Mouse (Mus musculus) heart, embryonic 12.5 days (tissue): ENCODE measurements around the gene Rora. TPM values are rescaled to one million over a fixed set of nuclear protein-coding genes. Genes with fewer than 3 reads are reported as not detected.

Source experiments
- ATAC-seq: fragments of 200-750 bp; cut with Nextera tagmentation; 2 replicates; pipeline ENCODE4 v1.8.0; 2017; ENCODE audit warnings: moderate TSS enrichment, moderate library complexity; ENCODE audit not compliant: insufficient number of reproducible peaks, low FRiP score
- H3K27ac ChIP-seq: fragments of 300-500 bp; sonication (generic); 2 replicates; pipeline ENCODE4 v1.5.1; 2016; ENCODE audit warnings: mild to moderate bottlenecking, moderate library complexity; ENCODE audit not compliant: poor library complexity, severe bottlenecking
- H3K27me3 ChIP-seq: fragments of 300-500 bp; sonication (generic); replicated peaks from 2 replicates; pipeline ENCODE4 v1.6.1; 2016; ENCODE audit warnings: mild to moderate bottlenecking, moderate library complexity
- H3K36me3 ChIP-seq: fragments of 300-500 bp; sonication (generic); 2 replicates; pipeline ENCODE4 v1.6.1; 2016; ENCODE audit warnings: mild to moderate bottlenecking, moderate library complexity
- H3K4me1 ChIP-seq: fragments of 300-500 bp; sonication (generic); replicated peaks from 2 replicates; pipeline ENCODE4 v1.6.1; 2016; ENCODE audit warnings: mild to moderate bottlenecking
- H3K4me2 ChIP-seq: fragments of 300-500 bp; sonication (generic); 2 replicates; pipeline ENCODE4 v1.6.1; 2016; ENCODE audit warnings: mild to moderate bottlenecking, moderate library complexity
- H3K4me3 ChIP-seq: fragments of 300-500 bp; sonication (generic); 2 replicates; pipeline ENCODE4 v1.5.1; 2016; ENCODE audit warnings: mild to moderate bottlenecking
- H3K9ac ChIP-seq: fragments of 300-500 bp; sonication (generic); 2 replicates; pipeline ENCODE4 v1.6.1; 2016; ENCODE audit warnings: mild to moderate bottlenecking, moderate library complexity
- H3K9me3 ChIP-seq: fragments of 300-500 bp; sonication (generic); replicated peaks from 2 replicates; pipeline ENCODE4 v1.6.1; 2016; ENCODE audit warnings: mild to moderate bottlenecking, moderate library complexity
- WGBS: fragments of 180-500 bp; shearing (Covaris S2); methylation state at CpG from one replicate; pipeline ENCODE4 v1.1.7; 2016; 5-methylcytosine and 5-hydroxymethylcytosine counted together
- polyA plus RNA-seq: library from polyadenylated mRNA; unstranded; fragments of >200 nt; fragmentation: Nextera tagmentation; extraction: Ambion mirVana; gene quantifications from 2 replicates; pipeline ENCODE4 v1.2.1, GENCODE M21; 2016

The Rora gene
- polyA plus RNA-seq, 1 experiment from 2014 or later: 7.6 TPM

DNA sequence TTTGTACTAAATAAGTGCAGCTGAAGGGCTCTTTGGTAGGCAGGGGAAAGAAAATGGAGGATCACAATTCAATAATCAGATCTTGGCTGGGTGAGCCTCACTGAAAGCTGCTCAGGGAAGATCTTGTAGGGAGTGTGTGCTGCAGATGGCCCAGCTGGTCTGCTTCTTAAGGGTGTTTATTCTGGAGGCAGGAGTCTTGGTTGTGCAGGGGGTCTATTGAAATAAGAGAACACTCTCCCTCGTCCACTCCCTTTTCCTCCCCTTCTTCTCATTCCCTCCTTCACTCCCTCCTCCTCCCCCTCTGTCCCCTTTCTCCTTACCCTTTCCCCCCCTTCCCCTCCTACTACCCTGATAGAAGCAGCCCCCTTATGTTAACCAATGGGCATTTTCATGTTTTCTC lies 167.8 kb downstream of the Rora start:
- Histone ChIP-seq H3K27me3 (no peaks in the 10 kb centered on the region), H3K4me1 (peaks cover 5% of the 10 kb centered on the region; the same call in 1 of the 2 replicates), H3K9me3 (no peaks in the 10 kb centered on the region), H3K4me3 (no peak overlapping the region), H3K27ac (no peak overlapping the region), H3K9ac (no peak overlapping the region), H3K4me2 (no peak overlapping the region), H3K36me3 (no peaks in the 10 kb centered on the region)
- ATAC-seq: no peak
- 64% methylated on average over 1 of the region's 1 CpGs for whole genome bisulfite sequencing

GRCm38 (mm10) chr9:68823292-68823691 lies 169.7 kb downstream of the Rora start:
- ATAC-seq: no peak
- H3K9ac ChIP-seq: no peak overlapping the region
- no peaks in the 10 kb centered on the region for H3K27me3 ChIP-seq
- no peak overlapping the region for H3K4me3 ChIP-seq
- no peaks in the 10 kb centered on the region for H3K9me3 ChIP-seq
- H3K4me2 ChIP-seq: no peak overlapping the region
- no peaks in the 10 kb centered on the region for H3K36me3 ChIP-seq
- H3K27ac ChIP-seq: no peak overlapping the region
- peaks cover 10% of the 10 kb centered on the region; the same call in 1 of the 2 replicates for H3K4me1 ChIP-seq
- 87% methylated on average over 5 of the region's 5 CpGs for WGBS

DNA sequence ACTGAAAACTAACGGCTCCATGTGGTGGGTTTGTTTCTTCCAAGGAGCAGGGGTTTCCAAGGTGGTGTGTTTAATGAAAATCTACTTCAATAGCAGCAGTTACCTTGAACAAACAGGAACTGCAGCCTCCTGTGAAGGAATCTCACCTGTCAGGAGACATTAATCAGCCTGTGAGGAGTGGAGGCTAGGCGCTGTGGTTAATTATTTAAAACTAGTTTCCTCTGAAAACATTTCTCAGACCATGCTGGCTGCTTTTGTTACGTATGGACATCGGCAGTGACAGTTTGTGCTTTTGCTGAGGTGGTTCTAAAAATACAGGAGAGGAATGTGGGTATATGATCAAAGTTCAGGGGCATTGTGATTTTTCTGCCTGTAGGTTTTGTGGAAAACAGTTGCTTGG lies 171.5 kb downstream of the Rora start:
- Histone ChIP-seq H3K4me3 (no peak overlapping the region), H3K9me3 (no peaks in the 10 kb centered on the region), H3K4me1 (peaks cover 16% of the 10 kb centered on the region), H3K27me3 (no peaks in the 10 kb centered on the region), H3K9ac (no peak overlapping the region), H3K4me2 (no peak overlapping the region), H3K36me3 (no peaks in the 10 kb centered on the region), H3K27ac (no peak overlapping the region)
- 68% methylated on average over 4 of the region's 4 CpGs for whole genome bisulfite sequencing
- no peak for ATAC-seq

GRCm38 (mm10) chr9:68825841-68826240 lies 172.3 kb downstream of the Rora start:
- Histone ChIP-seq H3K4me1 (peaks cover 11% of the 10 kb centered on the region; the same call in 1 of the 2 replicates), H3K4me3 (no peak overlapping the region), H3K36me3 (no peaks in the 10 kb centered on the region), H3K27ac (no peak overlapping the region), H3K9ac (no peak overlapping the region), H3K27me3 (no peaks in the 10 kb centered on the region), H3K9me3 (no peaks in the 10 kb centered on the region), H3K4me2 (no peak overlapping the region)
- no peak for ATAC-seq
- 78% methylated on average over 3 of the region's 3 CpGs for WGBS

DNA sequence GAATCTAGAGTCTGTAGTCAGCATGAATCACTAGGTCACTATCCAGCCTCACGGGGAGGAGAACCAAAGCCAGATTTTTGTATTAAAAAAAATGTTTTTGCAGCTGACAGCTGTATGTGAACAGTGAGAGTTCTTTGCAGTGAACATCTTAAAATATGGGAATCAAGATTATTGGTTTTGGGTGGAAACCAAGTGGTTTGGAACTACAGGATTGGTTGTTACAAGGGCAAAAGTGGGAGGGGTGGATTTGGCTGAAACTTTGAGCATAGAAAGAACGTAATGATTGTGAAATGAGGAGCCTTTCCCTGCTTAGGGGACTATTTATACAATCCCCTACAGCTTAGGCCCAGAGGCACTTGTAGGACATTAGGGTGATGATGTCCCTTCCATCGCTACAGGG lies 173.9 kb downstream of the Rora start:
- no peak overlapping the region for H3K4me2 ChIP-seq
- no peak overlapping the region for H3K27ac ChIP-seq
- no peak overlapping the region for H3K4me3 ChIP-seq
- H3K36me3 ChIP-seq: no peaks in the 10 kb centered on the region
- ATAC-seq: no peak
- peaks cover 11% of the 10 kb centered on the region; the same call in 1 of the 2 replicates for H3K4me1 ChIP-seq
- H3K9ac ChIP-seq: no peak overlapping the region
- 68% methylated on average over 3 of the region's 3 CpGs for WGBS
- no peaks in the 10 kb centered on the region for H3K27me3 ChIP-seq
- no peaks in the 10 kb centered on the region for H3K9me3 ChIP-seq

- no peaks in the 10 kb centered on the region for H3K9me3 ChIP-seq
- no peak overlapping the region for H3K4me2 ChIP-seq
- H3K4me1 ChIP-seq: peaks cover 11% of the 10 kb centered on the region; the same call in 1 of the 2 replicates
- H3K9ac ChIP-seq: no peak overlapping the region
- no peaks in the 10 kb centered on the region for H3K36me3 ChIP-seq
- H3K27ac ChIP-seq: no peak overlapping the region
- 67% methylated on average over 4 of the region's 4 CpGs for WGBS
- no peak for ATAC-seq
- H3K4me3 ChIP-seq: no peak overlapping the region
- H3K27me3 ChIP-seq: no peaks in the 10 kb centered on the region
These were observed 176.3 kb downstream of the Rora start for GRCm38 (mm10) chr9:68829903-68830302.

- ATAC-seq: no peak
- 82% methylated on average over 6 of the region's 6 CpGs for WGBS
- Histone ChIP-seq H3K36me3 (no peaks in the 10 kb centered on the region), H3K27ac (no peak overlapping the region), H3K27me3 (no peaks in the 10 kb centered on the region), H3K9ac (no peak overlapping the region), H3K4me1 (peaks cover 5% of the 10 kb centered on the region; the same call in 1 of the 2 replicates), H3K4me3 (no peak overlapping the region), H3K4me2 (no peak overlapping the region), H3K9me3 (no peaks in the 10 kb centered on the region)
These were observed 179.7 kb downstream of the Rora start for GRCm38 (mm10) chr9:68833323-68833722.

DNA sequence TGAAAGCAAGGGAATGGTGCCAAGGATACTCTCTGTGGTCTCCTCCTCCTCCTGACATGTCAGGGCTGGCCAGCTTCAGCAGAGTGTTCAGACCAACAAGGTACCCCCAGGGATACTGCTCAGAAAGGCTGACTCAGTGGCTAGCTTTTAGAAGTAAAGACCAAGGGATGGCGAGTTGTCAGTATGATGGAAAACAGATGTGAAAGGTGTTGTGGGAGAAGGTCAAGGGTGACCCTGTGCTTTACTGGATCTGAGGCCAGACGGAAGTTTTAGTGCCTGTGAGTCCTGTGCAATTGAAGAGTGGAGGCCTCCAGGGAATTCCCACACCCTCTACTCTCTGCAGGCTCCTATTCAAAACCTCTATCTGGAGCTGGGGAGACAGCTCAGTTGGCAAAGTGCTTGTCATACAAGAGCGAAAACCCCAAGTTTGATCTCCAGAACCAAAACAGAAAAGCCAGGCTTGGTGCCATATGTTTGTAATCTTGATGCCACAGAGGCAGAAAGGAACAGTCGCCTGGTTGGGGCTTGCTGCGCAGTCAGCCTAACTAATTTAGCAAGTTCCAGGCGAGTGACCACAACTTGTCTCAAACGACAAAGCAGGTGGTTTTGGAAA lies 181.6 kb downstream of the Rora start:
- Histone ChIP-seq H3K9ac (no peak overlapping the region), H3K27ac (no peak overlapping the region), H3K4me1 (no peaks in the 10 kb centered on the region; the same call in 1 of the 2 replicates), H3K9me3 (no peaks in the 10 kb centered on the region), H3K4me3 (no peak overlapping the region), H3K4me2 (no peak overlapping the region), H3K27me3 (no peaks in the 10 kb centered on the region), H3K36me3 (no peaks in the 10 kb centered on the region)
- WGBS: 70% methylated on average over 7 of the region's 7 CpGs
- no peak for ATAC-seq

DNA sequence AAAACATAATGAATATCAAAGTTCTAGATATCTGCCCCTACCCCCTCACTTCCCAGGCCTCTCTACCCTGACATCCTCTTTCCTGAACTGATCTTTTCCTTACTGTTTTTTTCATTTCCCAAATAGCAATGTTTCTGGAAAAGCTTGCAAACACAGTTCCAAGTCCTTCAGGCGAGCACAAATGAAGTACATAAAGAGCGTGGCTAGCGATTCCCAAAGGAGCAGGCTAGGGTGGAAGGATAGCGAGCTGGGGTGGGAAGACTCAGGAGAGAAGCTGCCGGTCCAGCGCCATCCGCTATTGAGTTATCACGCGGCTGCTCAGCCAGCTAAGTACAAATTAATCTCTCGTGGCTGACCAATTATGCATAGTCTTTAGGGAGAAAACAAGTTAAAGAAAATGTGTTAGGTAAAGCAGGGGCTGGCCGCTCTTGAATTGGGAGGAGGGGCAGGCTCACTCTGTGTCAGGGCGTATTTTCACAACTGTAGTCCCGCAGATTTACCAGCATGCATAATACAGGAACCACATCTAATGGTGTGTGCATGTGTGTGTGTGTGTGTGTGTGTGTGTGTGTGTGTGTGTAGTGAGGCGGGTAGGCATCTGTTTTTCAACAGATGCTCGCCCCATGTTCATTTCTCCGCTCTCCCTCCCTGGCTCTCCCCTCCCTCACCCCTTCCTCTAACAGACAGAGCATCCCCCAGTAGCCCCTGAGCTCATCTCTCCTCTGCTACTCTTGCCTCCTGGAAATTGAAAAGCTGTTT lies 188.7 kb downstream of the Rora start:
- WGBS: 78% methylated on average over 16 of the region's 16 CpGs
- no peaks in the 10 kb centered on the region for H3K9me3 ChIP-seq
- ATAC-seq: no peak
- no peaks in the 10 kb centered on the region for H3K36me3 ChIP-seq
- H3K27ac ChIP-seq: no peak overlapping the region
- no peak overlapping the region for H3K4me2 ChIP-seq
- H3K27me3 ChIP-seq: no peaks in the 10 kb centered on the region
- H3K4me1 ChIP-seq: no peaks in the 10 kb centered on the region
- H3K9ac ChIP-seq: no peak overlapping the region
- H3K4me3 ChIP-seq: no peak overlapping the region

DNA sequence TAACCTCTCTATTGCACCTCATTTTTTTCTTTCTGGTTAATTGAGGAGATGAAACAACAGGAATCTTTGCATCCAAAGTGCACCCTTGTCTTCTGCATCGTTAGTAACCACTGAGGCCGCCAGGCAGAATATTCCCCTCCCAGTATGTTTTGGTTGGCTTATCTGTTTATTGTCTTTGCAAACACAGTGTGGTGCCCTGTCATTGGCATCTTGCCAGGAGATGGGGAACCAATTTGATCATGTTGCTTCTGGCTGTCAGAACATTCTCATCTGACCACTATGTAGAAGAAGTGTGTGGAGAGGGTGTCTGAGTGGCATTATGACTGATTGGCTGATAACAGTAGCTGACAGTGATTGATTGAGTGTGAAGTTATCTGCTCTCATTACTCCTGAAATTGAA lies 192.0 kb downstream of the Rora start:
- no peak overlapping the region for H3K27ac ChIP-seq

GRCm38 (mm10) chr9:68850321-68850720 lies 196.7 kb downstream of the Rora start:
- H3K4me3 ChIP-seq: no peak overlapping the region
- no peaks in the 10 kb centered on the region for H3K9me3 ChIP-seq
- no peak overlapping the region for H3K27ac ChIP-seq
- no peak overlapping the region for H3K9ac ChIP-seq
- no peak overlapping the region for H3K4me2 ChIP-seq
- 82% methylated on average over 5 of the region's 5 CpGs for WGBS
- H3K4me1 ChIP-seq: no peaks in the 10 kb centered on the region
- ATAC-seq: no peak
- H3K36me3 ChIP-seq: no peaks in the 10 kb centered on the region
- no peaks in the 10 kb centered on the region for H3K27me3 ChIP-seq

More for the DNA sequence above, 192.0 kb downstream of the Rora start:
- no peaks in the 10 kb centered on the region for H3K9me3 ChIP-seq
- H3K4me1 ChIP-seq: no peaks in the 10 kb centered on the region
- 38% methylated on average over 2 of the region's 2 CpGs for WGBS
- H3K9ac ChIP-seq: no peak overlapping the region
- ATAC-seq: no peak
- H3K36me3 ChIP-seq: no peaks in the 10 kb centered on the region
- no peak overlapping the region for H3K4me3 ChIP-seq
- H3K27me3 ChIP-seq: no peaks in the 10 kb centered on the region
- H3K4me2 ChIP-seq: no peak overlapping the region
